Mouse (Mus musculus): ENCODE data around the gene Fgd6.

GRCm38 (mm10) chr10:94028493-94028892 lies 7.3 kb upstream of the Fgd6 start:
- no peak for TF ChIP-seq CTCF (IDR thresholded peaks at IDR 0.05; ENCODE audit: control insufficient read depth, insufficient read depth, insufficient replicate concordance, low read depth, low read length)
- no peak for TF ChIP-seq POLR2A (IDR thresholded peaks at IDR 0.05; ENCODE audit: control insufficient read depth, low read depth, low read length)

Data from testis, adult 2 months (tissue).